Mouse (Mus musculus): ENCODE data around the gene L2hgdh.

- TF ChIP-seq ZKSCAN1 (IDR thresholded peaks at IDR 0.05; ENCODE audit: low read depth, low read length) (no peak), CTCF (IDR thresholded peaks at IDR 0.05 in 2 of 3, conservative IDR thresholded peaks at IDR 0.05 in 1 of 3; ENCODE audit: control insufficient read depth in 1 of 3, insufficient read depth in 1 of 3, low read depth in 2 of 3, low read length in 3 of 3, poor library complexity in 1 of 3, severe bottlenecking in 1 of 3) (no peak), ETS1 (IDR thresholded peaks at IDR 0.05; ENCODE audit: low read depth, low read length) (no peak), ZNF384 (IDR thresholded peaks at IDR 0.05; ENCODE audit: low read depth, low read length) (no peak), USF1 (IDR thresholded peaks at IDR 0.05; ENCODE audit: low read depth, low read length) (no peak), POLR2A (IDR thresholded peaks at IDR 0.05; ENCODE audit: control insufficient read depth in 1 of 2, insufficient read depth in 1 of 2, low read depth in 1 of 2, low read length in 2 of 2, poor library complexity in 1 of 2) (no peak), GATA1 (IDR thresholded peaks at IDR 0.05; ENCODE audit: low read depth, low read length) (no peak), RCOR1 (IDR thresholded peaks at IDR 0.05; ENCODE audit: low read depth, low read length) (no peak), USF2 (IDR thresholded peaks at IDR 0.05; ENCODE audit: borderline replicate concordance in 1 of 2, insufficient read depth in 1 of 2, low read depth in 1 of 2, low read length in 2 of 2) (no peak), EP300 (IDR thresholded peaks at IDR 0.05; ENCODE audit: low read depth in 1 of 2, low read length in 2 of 2) (no peak), HCFC1 (IDR thresholded peaks at IDR 0.05; ENCODE audit: low read depth, low read length) (no peak), NRF1 (IDR thresholded peaks at IDR 0.05; ENCODE audit: insufficient read depth, low read depth, low read length, poor library complexity, severe bottlenecking) (no peak), NELFE (IDR thresholded peaks at IDR 0.05; ENCODE audit: low read depth, low read length) (no peak), TCF12 (IDR thresholded peaks at IDR 0.05; ENCODE audit: low read depth, low read length) (no peak)
Measured at GRCm38 (mm10) chr12:69723376-69723775, 1.3 kb downstream of the L2hgdh start.
